Mouse (Mus musculus): ENCODE results near the gene Dync1i2.

DNA sequence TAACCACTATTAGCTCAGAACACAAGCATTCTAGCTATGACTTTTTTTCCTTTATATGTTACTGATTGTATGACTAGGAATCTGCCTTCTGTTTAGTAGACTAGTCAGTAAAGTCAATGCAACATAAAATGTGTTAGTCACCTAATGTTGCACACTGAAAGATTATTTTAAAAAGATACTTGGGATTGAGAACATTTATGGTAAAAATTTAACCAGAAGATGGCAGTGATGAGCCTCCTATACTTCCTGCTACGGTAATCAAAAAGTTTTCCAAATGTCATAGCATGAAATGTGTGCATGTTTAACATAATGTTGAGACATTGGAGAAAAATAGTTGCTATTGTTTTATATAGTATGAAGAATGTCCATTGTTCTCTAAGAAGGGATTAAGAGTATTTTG lies 15.9 kb downstream of the Dync1i2 start:
- no peak for TF ChIP-seq POLR2A (IDR thresholded peaks at IDR 0.05; ENCODE audit: borderline replicate concordance, low read depth, low read length)
- TF ChIP-seq CTCF (IDR thresholded peaks at IDR 0.05; ENCODE audit: low read depth, low read length), result no peak
